Mouse (Mus musculus) adrenal gland (tissue): Measurements from ENCODE around the gene Itga8.

ENCODE experiments used
- intact Hi-C: fragments of 180-260 bp; cut with DNase I; formaldehyde crosslinking; loops from one replicate; pipeline ENCODE4 v1.15.1; 2025

Gene Itga8

GRCm38 (mm10) chr2:12198699-12199098 lies 103.0 kb downstream of the Itga8 start:
- intact Hi-C loops: no loop called here

- intact Hi-C loops: no loop called here
Measured at GRCm38 (mm10) chr2:12198214-12198613, 103.5 kb downstream of the Itga8 start.

DNA sequence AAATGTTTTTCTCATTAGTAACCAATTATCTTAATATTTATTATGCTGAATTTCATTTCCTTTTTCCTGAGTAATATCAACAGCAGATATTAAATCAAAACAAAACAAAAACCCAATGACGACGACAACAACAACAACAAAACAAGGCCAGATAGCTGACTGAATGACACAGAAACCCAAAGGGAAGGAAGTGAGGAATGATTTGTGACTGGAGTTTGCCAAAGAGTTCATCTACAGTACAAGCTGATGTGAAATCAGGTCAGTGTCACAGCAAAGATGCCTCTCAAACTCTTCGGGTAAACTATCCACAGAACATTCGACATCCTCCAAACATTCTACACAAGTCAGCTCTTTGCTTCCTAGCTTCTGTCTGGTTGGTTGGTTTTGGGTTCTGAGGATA lies 104.0 kb downstream of the Itga8 start:
- intact Hi-C loops: no loop called here

DNA sequence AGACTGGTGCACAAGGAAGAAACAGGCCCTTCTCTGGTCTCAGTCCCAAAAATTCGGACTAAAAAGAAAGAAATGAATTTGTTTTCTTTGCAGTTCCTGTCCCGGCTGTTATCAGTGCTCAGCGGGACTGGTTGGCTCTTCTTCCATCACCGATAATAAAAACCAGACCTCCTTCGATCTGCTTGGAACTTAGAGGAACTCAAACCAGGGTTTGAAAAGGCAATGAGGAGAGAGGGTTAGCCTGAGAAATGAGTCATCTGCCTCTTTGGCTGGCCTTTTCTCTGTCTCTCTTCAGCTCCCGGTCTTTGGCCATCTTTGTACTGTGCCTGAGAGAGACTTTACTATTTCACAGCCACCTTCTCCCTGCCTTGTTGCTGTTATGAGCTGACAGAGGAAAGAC lies 112.7 kb downstream of the Itga8 start:
- intact Hi-C loops: no loop called here

GRCm38 (mm10) chr2:12187646-12188045 lies 114.1 kb downstream of the Itga8 start:
- intact Hi-C loops: no loop called here

GRCm38 (mm10) chr2:12182402-12182948 lies 119.2 kb downstream of the Itga8 start:
- intact Hi-C loops: no loop called here

GRCm38 (mm10) chr2:12180635-12181034 lies 121.1 kb downstream of the Itga8 start:
- intact Hi-C loops: no loop called here

DNA sequence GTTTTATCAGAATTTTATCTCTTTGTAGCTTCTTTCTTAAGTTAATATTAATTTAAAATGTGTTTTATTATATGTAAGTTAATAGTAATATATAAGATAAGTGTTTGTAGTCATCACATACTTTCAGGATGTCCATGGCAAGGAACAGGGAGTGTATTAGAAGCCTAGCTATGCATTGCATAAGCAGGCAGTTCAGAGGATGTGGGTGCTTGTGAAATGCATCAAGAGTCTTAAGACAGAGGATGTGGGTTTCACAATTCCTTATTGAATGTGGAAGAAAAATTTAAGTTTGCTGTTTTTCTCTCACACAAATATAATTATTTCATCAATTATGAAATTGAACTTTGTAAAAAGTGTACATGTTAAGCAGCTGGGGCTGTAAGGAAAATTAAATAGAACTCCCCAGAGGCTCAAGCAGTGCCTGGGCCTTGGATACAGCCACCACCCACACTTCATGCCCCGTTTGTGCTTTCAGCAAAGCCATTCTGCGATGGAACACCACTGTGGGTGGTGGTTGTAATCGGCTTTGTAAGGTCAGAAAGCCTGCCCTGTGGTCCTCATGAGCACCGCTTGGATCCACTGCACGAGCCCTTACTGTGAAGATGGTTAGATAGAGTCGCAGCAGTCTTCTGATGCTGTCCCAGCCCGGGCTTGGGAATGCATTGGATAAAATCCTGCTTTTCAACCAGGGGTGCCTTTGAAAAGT lies 126.8 kb downstream of the Itga8 start:
- intact Hi-C loops: no loop called here

DNA sequence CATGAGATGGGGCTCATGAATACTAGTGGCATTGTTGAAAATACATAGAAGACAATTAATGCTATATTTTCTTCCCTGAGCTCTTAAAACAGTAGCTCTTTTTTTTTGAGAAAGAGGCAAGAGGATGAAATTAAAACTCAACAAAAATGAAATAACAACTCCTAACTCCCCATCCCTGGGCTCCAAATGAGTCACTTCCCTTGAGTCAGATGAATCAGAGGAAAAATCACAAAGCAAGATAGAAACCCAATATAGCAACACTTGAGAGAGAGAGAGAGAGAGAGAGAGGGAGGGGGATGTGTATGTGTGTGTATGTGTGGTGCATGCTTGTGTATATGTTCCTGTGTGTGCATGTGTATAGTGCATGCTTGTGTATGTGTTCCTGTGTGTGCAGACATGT lies 131.5 kb downstream of the Itga8 start:
- intact Hi-C loops: no loop called here

DNA sequence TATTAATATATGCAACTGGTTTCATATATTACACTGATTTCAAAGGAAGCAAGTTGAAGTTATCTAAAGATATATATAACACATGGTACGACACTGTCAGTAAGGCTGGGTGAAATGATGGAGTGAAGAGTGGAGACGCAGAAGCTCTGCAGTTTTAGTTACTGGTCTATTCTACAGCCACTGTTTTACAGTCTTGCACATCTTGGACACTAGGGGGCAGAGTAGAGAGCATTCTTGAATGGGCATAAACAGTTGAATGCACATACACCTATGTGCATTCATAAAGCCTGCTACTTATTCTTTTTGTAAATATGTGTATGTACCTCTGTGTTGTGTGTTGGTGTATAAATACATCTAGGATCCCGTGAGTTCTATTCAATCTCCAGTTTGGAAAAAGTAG lies 141.2 kb downstream of the Itga8 start:
- intact Hi-C loops: loop anchor here (2.0 kb wide), 1 partner anchor 142 kb away; no protein-coding TSS in a partner anchor

GRCm38 (mm10) chr2:12157001-12157400 lies 144.7 kb downstream of the Itga8 start:
- intact Hi-C loops: loop anchor here (5.0 kb wide), 1 partner anchor 230 kb away; no protein-coding TSS in a partner anchor

GRCm38 (mm10) chr2:12156401-12156800 lies 145.3 kb downstream of the Itga8 start:
- intact Hi-C loops: loop anchor here (5.0 kb wide), 1 partner anchor 231 kb away; no protein-coding TSS in a partner anchor

- intact Hi-C loops: loop anchor here (5.0 kb wide), 1 partner anchor 233 kb away; no protein-coding TSS in a partner anchor
Measured at GRCm38 (mm10) chr2:12154676-12155075, 147.0 kb downstream of the Itga8 start.

DNA sequence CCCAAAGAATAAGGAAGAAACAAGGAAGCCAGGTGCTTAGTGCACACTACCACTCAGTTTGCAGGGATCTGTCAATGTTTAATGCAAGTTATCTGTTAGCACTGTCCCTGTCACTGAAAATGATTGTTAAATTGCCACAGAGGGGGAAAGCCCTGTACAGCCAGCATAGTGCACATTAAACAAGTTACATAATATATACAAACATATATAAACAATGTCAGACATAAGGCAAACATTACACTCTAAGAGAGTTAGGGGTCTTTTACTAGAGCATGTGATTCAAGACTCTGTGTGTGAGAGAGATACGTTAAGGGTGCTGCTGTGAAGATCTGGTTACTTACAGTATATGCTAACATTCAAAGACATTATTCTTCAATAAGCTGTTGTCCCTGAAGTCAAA lies 148.2 kb downstream of the Itga8 start:
- intact Hi-C loops: no loop called here

- intact Hi-C loops: no loop called here
Measured at GRCm38 (mm10) chr2:12147902-12148301, 153.8 kb downstream of the Itga8 start.

DNA sequence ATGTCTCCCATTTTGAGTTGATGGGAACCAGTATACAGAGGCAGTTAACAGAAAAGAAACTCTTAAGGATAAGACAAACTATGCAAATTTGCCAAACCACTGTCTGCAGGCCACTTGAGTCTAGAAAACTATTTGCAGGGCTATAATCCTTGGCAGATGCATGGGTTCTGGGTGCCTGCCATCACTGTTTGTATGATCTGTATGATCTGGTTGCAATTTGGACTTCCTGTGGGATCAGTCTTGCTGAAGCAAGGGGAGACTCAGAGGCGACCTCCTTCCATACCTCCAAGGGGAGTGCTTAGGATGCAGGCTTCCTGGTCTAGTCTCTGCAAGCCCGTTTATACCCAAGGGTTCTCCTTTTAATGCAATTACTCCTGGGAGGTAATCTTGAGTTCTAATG lies 155.1 kb downstream of the Itga8 start:
- intact Hi-C loops: no loop called here

GRCm38 (mm10) chr2:12138765-12139368 lies 162.9 kb downstream of the Itga8 start:
- intact Hi-C loops: no loop called here

DNA sequence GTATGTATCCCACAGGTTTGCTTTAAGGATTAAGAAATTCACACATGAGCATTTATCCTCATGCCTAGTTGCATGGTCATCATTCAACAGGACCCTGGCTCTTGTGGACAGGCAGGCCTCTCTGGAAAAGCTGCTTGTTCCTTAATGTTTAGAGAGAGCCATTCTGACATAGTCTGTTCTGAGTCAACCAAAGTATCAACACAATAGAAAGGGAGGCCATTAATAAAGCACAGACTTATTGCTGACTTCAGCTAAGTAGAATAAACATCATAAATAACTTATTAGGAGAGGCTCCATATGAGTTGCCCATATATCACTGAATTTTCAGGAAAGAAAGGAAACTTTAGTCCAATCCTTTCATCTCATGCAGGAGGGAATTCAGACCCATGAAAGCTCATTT lies 175.1 kb downstream of the Itga8 start:
- intact Hi-C loops: no loop called here

- intact Hi-C loops: no loop called here
Measured at GRCm38 (mm10) chr2:12115479-12115878, 186.2 kb downstream of the Itga8 start.

DNA sequence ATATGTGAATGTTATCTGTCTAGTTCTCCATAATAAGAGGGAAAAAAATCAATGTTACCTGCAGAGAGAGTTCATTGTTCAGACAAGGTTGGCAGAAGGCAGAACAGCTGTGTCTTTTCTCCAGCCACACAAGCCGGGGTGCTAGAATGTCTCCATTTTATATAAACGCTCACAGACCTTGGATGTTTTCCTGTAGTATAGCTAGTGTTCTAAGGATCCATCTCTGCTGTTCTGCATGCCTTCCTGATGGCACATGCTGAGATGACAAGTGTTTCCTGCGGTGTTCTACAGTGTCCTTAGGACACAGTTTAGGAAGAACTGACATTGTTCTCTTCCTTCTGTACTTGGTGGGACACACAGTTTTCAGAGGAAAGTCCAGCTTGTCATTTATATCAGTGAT lies 192.4 kb downstream of the Itga8 start:
- intact Hi-C loops: no loop called here

GRCm38 (mm10) chr2:12108306-12108705 lies 193.4 kb downstream of the Itga8 start:
- intact Hi-C loops: no loop called here

DNA sequence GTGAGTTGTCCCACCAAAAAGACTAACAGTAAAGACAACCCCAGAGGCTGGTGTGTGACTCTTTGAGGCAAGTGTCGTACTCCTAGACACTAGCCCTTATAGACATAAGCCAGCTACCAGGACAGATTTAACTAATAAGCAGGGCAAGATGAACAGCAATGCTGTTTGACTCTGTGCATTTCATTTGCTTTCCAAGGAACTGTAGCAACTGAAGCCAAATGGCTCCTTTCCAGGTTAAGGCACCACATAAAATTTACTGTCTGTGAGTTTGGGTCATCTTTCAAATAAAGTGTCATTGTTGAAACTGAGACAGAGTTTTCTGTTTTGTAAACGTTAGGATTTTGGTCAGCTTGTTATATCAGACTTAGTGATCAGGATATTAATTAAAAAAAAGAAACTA lies 194.5 kb downstream of the Itga8 start:
- intact Hi-C loops: no loop called here

- intact Hi-C loops: no loop called here
Measured at GRCm38 (mm10) chr2:12103183-12103582, 198.5 kb downstream of the Itga8 start.
